23 mouse cellular contexts compared by ENCODE assay signal in genomic region chr9:75545514-75545913, GRCm38 (mm10). TPM values are rescaled to one million over a fixed set of nuclear protein-coding genes. Genes with fewer than 3 reads are reported as not detected.
A peak's percentile ranks its signal among the peaks of the same experiment; 100 is the strongest.
DNase-seq lines count a peak whose midpoint lies in the region; ATAC-seq and TF ChIP-seq lines count a peak whose summit lies in the region.
"Had no signal": no experiment of that assay in that cellular context is flagged by ENCODE, and none has a peak within 500 bp of the region (broad histone marks: within the 10 kb centered on the region; RNA-seq: fewer than 3 reads in every experiment).

No protein-coding gene starts in this region.

- no peaks in the 10 kb centered on the region for H3K27me3 ChIP-seq in heart, embryonic 10.5 days (ENCODE audit: insufficient read depth, poor library complexity, severe bottlenecking)
- no peaks in the 10 kb centered on the region for H3K27me3 ChIP-seq in lung, postnatal 0 days (replicated peaks; ENCODE audit: insufficient read depth, low read length)
- no peaks in the 10 kb centered on the region for H3K27me3 ChIP-seq in liver, embryonic 14.5 days (ENCODE audit: control insufficient read depth, insufficient read depth, low read length)
- H3K27me3 ChIP-seq in limb, embryonic 10.5 days (ENCODE audit: low read depth, poor library complexity, severe bottlenecking): no peaks in the 10 kb centered on the region
- H3K27me3 ChIP-seq in midbrain, embryonic 10.5 days (ENCODE audit: low read depth, poor library complexity, severe bottlenecking): no peaks in the 10 kb centered on the region
- H3K27me3 ChIP-seq: midbrain, embryonic 15.5 days had no signal

- no peaks in the 10 kb centered on the region for H3K36me3 ChIP-seq in heart, embryonic 10.5 days
- no peaks in the 10 kb centered on the region for H3K36me3 ChIP-seq in lung, postnatal 0 days (ENCODE audit: insufficient read depth, low read length)
- H3K36me3 ChIP-seq in liver, embryonic 14.5 days (replicated peaks; ENCODE audit: control insufficient read depth, insufficient read depth, low read depth): no peaks in the 10 kb centered on the region
- 0 out of 2 replicates have a peak, but pooled peaks cover 3% of the 10 kb centered on the region for H3K36me3 ChIP-seq in limb, embryonic 10.5 days
- no peaks in the 10 kb centered on the region for H3K36me3 ChIP-seq in midbrain, embryonic 10.5 days
- H3K36me3 ChIP-seq: forebrain, embryonic 10.5 days; midbrain, embryonic 15.5 days had no signal

- no peak for TF ChIP-seq EP300 in lung, postnatal 0 days (IDR thresholded peaks at IDR 0.05)
- TF ChIP-seq EP300 in liver, embryonic 14.5 days (IDR thresholded peaks at IDR 0.05; ENCODE audit: low read depth): no peak

- no peak overlapping the region for H3K27ac ChIP-seq in heart, embryonic 10.5 days
- no peak overlapping the region for H3K27ac ChIP-seq in lung, postnatal 0 days (ENCODE audit: low read length)
- H3K27ac ChIP-seq in liver, embryonic 14.5 days: no peak overlapping the region
- H3K27ac ChIP-seq in limb, embryonic 10.5 days: no peak overlapping the region
- no peak overlapping the region for H3K27ac ChIP-seq in midbrain, embryonic 10.5 days (replicated peaks)
- H3K27ac ChIP-seq: forebrain, embryonic 10.5 days; left cerebral cortex, adult 2 months; midbrain, embryonic 15.5 days had no signal

- no peak overlapping the region for H3K4me3 ChIP-seq in heart, embryonic 10.5 days
- no peak overlapping the region for H3K4me3 ChIP-seq in lung, postnatal 0 days (ENCODE audit: low read depth, low read length)
- no peak overlapping the region for H3K4me3 ChIP-seq in liver, embryonic 14.5 days (ENCODE audit: insufficient read depth in 1 of 2, low read depth in 2 of 2, low read length in 2 of 2)
- H3K4me3 ChIP-seq in limb, embryonic 10.5 days: no peak overlapping the region
- no peak overlapping the region for H3K4me3 ChIP-seq in midbrain, embryonic 10.5 days
- H3K4me3 ChIP-seq: forebrain, embryonic 10.5 days; left cerebral cortex, adult 2 months; midbrain, embryonic 15.5 days; myocyte had no signal

- ATAC-seq in lung, postnatal 0 days: no peak
- ATAC-seq in liver, embryonic 14.5 days (ENCODE audit: insufficient read depth): peak; percentile 61; the same call in 1 of the 2 replicates
- ATAC-seq: midbrain, embryonic 15.5 days had no signal

- 75% methylated on average over 8 of the region's 8 CpGs for WGBS in heart, embryonic 10.5 days
- 72% methylated on average over 8 of the region's 8 CpGs for WGBS in lung, postnatal 0 days
- WGBS in liver, embryonic 14.5 days (ENCODE audit: insufficient replicate concordance): 41% methylated on average over 8 of the region's 8 CpGs
- 87% methylated on average over 8 of the region's 8 CpGs for WGBS in limb, embryonic 10.5 days
- WGBS in midbrain, embryonic 10.5 days: 89% methylated on average over 8 of the region's 8 CpGs

- DNase-seq in heart, adult 11 months: peak; percentile 83
- no peak for DNase-seq in heart, embryonic 10.5 days (ENCODE audit: low spot score)
- DNase-seq in lung, postnatal 0 days (ENCODE audit: low spot score): peak; percentile 22
- no peak for DNase-seq in lung, postnatal 36 days
- DNase-seq in liver, embryonic 14.5 days (ENCODE audit: low read depth in 3 of 3, low spot score in 3 of 3): no peak
- DNase-seq in limb, embryonic 10.5 days (ENCODE audit: low spot score): no peak
- no peak for DNase-seq in T-cell, adult 2 months (ENCODE audit: low spot score)
- DNase-seq in midbrain, embryonic 10.5 days (ENCODE audit: low spot score): no peak
- DNase-seq: adrenal gland, postnatal 25 days; cerebellum, adult 11-12 months; cerebellum, postnatal 25 days; embryo, embryonic 11 days; gastrocnemius, postnatal 10 days; kidney, postnatal 4 days; layer of hippocampus, adult 9-11 months; lung, adult 2 months; lung, postnatal 4 days; thymus, postnatal 4 days had no signal

- no peak overlapping the region for H3K4me2 ChIP-seq in lung, postnatal 0 days (replicated peaks; ENCODE audit: low read depth, low read length)
- H3K4me2 ChIP-seq in liver, embryonic 14.5 days (ENCODE audit: low read depth): no peak overlapping the region
- H3K4me2 ChIP-seq: midbrain, embryonic 15.5 days had no signal

- no peak for TF ChIP-seq CTCF in lung, postnatal 0 days (IDR thresholded peaks at IDR 0.05)
- no peak for TF ChIP-seq CTCF in liver, embryonic 14.5 days (IDR thresholded peaks at IDR 0.05; ENCODE audit: low read depth)

- no peaks in the 10 kb centered on the region for H3K9me3 ChIP-seq in heart, embryonic 10.5 days
- H3K9me3 ChIP-seq in lung, postnatal 0 days (ENCODE audit: low read length): no peaks in the 10 kb centered on the region
- H3K9me3 ChIP-seq in liver, embryonic 14.5 days (ENCODE audit: control insufficient read depth, low read length): no peaks in the 10 kb centered on the region; the same call in 1 of the 2 replicates
- H3K9me3 ChIP-seq in limb, embryonic 10.5 days (replicated peaks): no peaks in the 10 kb centered on the region
- no peaks in the 10 kb centered on the region for H3K9me3 ChIP-seq in midbrain, embryonic 10.5 days (replicated peaks)
- H3K9me3 ChIP-seq: G1E; midbrain, embryonic 15.5 days had no signal

- no peak overlapping the region for H3K9ac ChIP-seq in lung, postnatal 0 days (replicated peaks; ENCODE audit: low read depth)
- no peak overlapping the region for H3K9ac ChIP-seq in liver, embryonic 14.5 days (replicated peaks)
- H3K9ac ChIP-seq: midbrain, embryonic 15.5 days had no signal

- peaks cover 25% of the 10 kb centered on the region for H3K4me1 ChIP-seq in heart, embryonic 10.5 days
- H3K4me1 ChIP-seq in lung, postnatal 0 days (ENCODE audit: insufficient read depth, low read depth, low read length): peaks cover 37% of the 10 kb centered on the region; the same call in 1 of the 2 replicates
- peaks cover 9 to 23% of the 10 kb centered on the region in 2 experiments for H3K4me1 ChIP-seq in liver, embryonic 14.5 days (replicated peaks; ENCODE audit: control insufficient read depth in 2 of 2, insufficient read depth in 2 of 2, low read length in 1 of 2)
- H3K4me1 ChIP-seq in limb, embryonic 10.5 days: peaks cover 16% of the 10 kb centered on the region
- H3K4me1 ChIP-seq in midbrain, embryonic 10.5 days: peaks cover 10% of the 10 kb centered on the region

RNA-seq across cellular contexts. Expression of gene Tmod3, which starts 13.9 kb away (rescaled TPM):
- 73.4 and 90.5 TPM in 2 replicates for polyA plus RNA-seq in heart, embryonic 10.5 days (2016; fragmentation: Nextera tagmentation; extraction: Ambion mirVana)
- polyA plus RNA-seq in lung, postnatal 0 days (2015; fragmentation: Nextera tagmentation; extraction: Ambion mirVana): 183 and 213 TPM in 2 replicates
- 6.7 and 9.1 TPM in 2 replicates for polyA plus RNA-seq in liver, embryonic 14.5 days (2012; rRNA removed)
- 23.5 and 23.8 TPM in 2 replicates for polyA plus RNA-seq in liver, embryonic 14.5 days (2014; fragmentation: Nextera tagmentation; extraction: Ambion mirVana)
- 102 and 106 TPM in 2 replicates for polyA plus RNA-seq in limb, embryonic 10.5 days (2016; fragmentation: Nextera tagmentation; extraction: Ambion mirVana)
- 90.8 and 95.5 TPM in 2 replicates for polyA plus RNA-seq in midbrain, embryonic 10.5 days (2016; fragmentation: Nextera tagmentation; extraction: Ambion mirVana)

Comparison
In these comparisons a context has a peak if more than half of its experiments do, and no peak if none do; other contexts are left out.
1. DNase-seq: peak in heart, adult 11 months (single experiment) and lung, postnatal 0 days (single experiment); none in heart, embryonic 10.5 days (single experiment), lung, postnatal 36 days (single experiment), liver, embryonic 14.5 days (0 of 3), limb, embryonic 10.5 days (single experiment), T-cell, adult 2 months (single experiment) and midbrain, embryonic 10.5 days (single experiment).